Mouse (Mus musculus): ENCODE data around the gene Dgkg.

- TF ChIP-seq CTCF (IDR thresholded peaks at IDR 0.05; ENCODE audit: low read depth) = no peak
- no peak for TF ChIP-seq EP300 (IDR thresholded peaks at IDR 0.05; ENCODE audit: low read depth)
These were observed 208.9 kb downstream of the Dgkg start for GRCm38 (mm10) chr16:22448093-22448492.
